ENCODE assay signal across 17 mouse cellular contexts in the genomic region with DNA sequence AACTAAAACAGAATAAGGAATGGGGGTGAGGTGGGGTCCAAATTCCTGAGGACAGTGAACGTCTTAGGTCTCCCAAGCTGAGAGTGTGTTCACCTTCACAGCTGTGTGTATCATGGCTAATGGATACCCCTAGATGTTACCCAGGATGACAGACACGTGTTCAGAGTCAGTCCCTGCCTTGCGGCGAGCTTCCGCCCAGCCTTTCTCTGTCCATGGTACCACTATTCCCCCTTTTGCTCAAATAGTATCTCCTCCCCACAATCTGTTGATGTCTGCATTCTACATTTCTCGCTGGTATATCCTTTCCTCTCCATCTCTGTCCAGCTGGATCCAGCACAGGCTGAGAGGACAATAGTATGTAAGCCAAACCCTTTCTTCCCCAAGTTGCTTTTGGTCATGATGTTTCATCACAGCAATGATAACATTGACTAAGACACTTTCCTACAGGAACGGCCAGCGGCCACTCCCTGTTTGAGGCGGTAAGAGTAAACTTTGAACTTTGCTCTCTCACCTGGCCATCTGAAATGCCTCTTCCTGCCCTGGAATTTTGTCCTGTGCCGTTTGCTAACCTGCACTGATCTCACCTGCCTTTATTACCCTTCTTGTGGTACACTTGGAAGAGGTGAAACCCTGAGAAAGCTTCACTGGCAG. TPM values are rescaled to one million over a fixed set of nuclear protein-coding genes. Genes with fewer than 3 reads are reported as not detected.
DNase-seq lines count a peak whose midpoint lies in the region; ATAC-seq and TF ChIP-seq lines count a peak whose summit lies in the region.
"Had no signal": no experiment of that assay in that cellular context is flagged by ENCODE, and none has a peak within 500 bp of the region (broad histone marks: within the 10 kb centered on the region; RNA-seq: fewer than 3 reads in every experiment).

No protein-coding gene starts in this region.

- H3K4me3 ChIP-seq in kidney, postnatal 0 days (replicated peaks; ENCODE audit: low read depth, low read length), result no peak overlapping the region
- no peak overlapping the region for H3K4me3 ChIP-seq in ES-E14 (ENCODE audit: insufficient read depth in 1 of 2, low read depth in 1 of 2, low read length in 2 of 2, poor library complexity in 1 of 2, severe bottlenecking in 1 of 2)
- H3K4me3 ChIP-seq in limb, embryonic 11.5 days (ENCODE audit: low read depth, low read length), result no peak overlapping the region
- H3K4me3 ChIP-seq in midbrain, embryonic 10.5 days, result no peak overlapping the region
- H3K4me3 ChIP-seq: heart, adult 2 months had no signal

- in situ Hi-C loops in ES-E14 (cut with MboI; ENCODE audit: low sequenced_read_pairs in 2 of 2, unreplicated experiment in 2 of 2), result no loop called here

- no peak overlapping the region for H3K27ac ChIP-seq in kidney, postnatal 0 days
- no peak overlapping the region for H3K27ac ChIP-seq in ES-E14 (ENCODE audit: insufficient read depth, low read depth, low read length, poor library complexity, severe bottlenecking)
- no peak overlapping the region for H3K27ac ChIP-seq in limb, embryonic 11.5 days (replicated peaks; ENCODE audit: low read depth, low read length)
- no peak overlapping the region for H3K27ac ChIP-seq in midbrain, embryonic 10.5 days (replicated peaks)
- H3K27ac ChIP-seq: gastrocnemius, adult 2 months; heart, adult 2 months; left cerebral cortex, adult 2 months; limb, embryonic 15.5 days; macrophage had no signal

- DNase-seq in kidney, postnatal 0 days (ENCODE audit: low spot score), result peak; percentile 74
- DNase-seq in kidney, adult 18-20 months, result no peak
- DNase-seq in ES-E14 (ENCODE audit: low read depth, low spot score), result no peak
- DNase-seq in embryo, embryonic 10.5 days (ENCODE audit: low spot score), result peak; percentile 57
- DNase-seq in limb, embryonic 11.5 days (ENCODE audit: low spot score), result peak; percentile 43
- DNase-seq in midbrain, embryonic 10.5 days (ENCODE audit: low spot score), result no peak
- DNase-seq in spleen, postnatal 36 days (ENCODE audit: low spot score in 2 of 2), result no peak
- no peak for DNase-seq in adrenal gland, adult 18-20 months (ENCODE audit: low spot score in 2 of 2)
- DNase-seq: adrenal gland, adult 8-10 months; cerebellum, adult 9-11 months; gastrocnemius, adult 2 months; heart, adult 2 months; heart, postnatal 36 days; right cerebral cortex, postnatal 25 days had no signal

- no peak for ATAC-seq in kidney, postnatal 0 days (replicated peaks; ENCODE audit: low FRiP score, low read depth)
- ATAC-seq in limb, embryonic 11.5 days (ENCODE audit: insufficient number of reproducible peaks, low FRiP score, low TSS enrichment, low read depth), result no peak

- TF ChIP-seq CTCF in kidney, postnatal 0 days (IDR thresholded peaks at IDR 0.05; ENCODE audit: low read depth), result no peak

- no peak overlapping the region for H3K4me2 ChIP-seq in kidney, postnatal 0 days (ENCODE audit: low read length)
- H3K4me2 ChIP-seq in limb, embryonic 11.5 days (ENCODE audit: low read depth, severe bottlenecking), result no peak overlapping the region

- peaks cover 10% of the 10 kb centered on the region for H3K4me1 ChIP-seq in kidney, postnatal 0 days (replicated peaks; ENCODE audit: insufficient read depth, low read length)
- H3K4me1 ChIP-seq in ES-E14 (ENCODE audit: control insufficient read depth in 2 of 2, insufficient read depth in 2 of 2, low read length in 2 of 2, poor library complexity in 1 of 2), result no peaks in the 10 kb centered on the region; a peak in 1 of 4 replicates
- peaks cover 11% of the 10 kb centered on the region for H3K4me1 ChIP-seq in limb, embryonic 11.5 days (ENCODE audit: control insufficient read depth, insufficient read depth, low read length)
- H3K4me1 ChIP-seq in midbrain, embryonic 10.5 days, result peaks cover 17% of the 10 kb centered on the region

- no peaks in the 10 kb centered on the region for H3K36me3 ChIP-seq in kidney, postnatal 0 days (ENCODE audit: insufficient read depth, low read length)
- no peaks in the 10 kb centered on the region for H3K36me3 ChIP-seq in ES-E14 (ENCODE audit: control insufficient read depth, insufficient read depth, low read length, poor library complexity, severe bottlenecking)
- no peaks in the 10 kb centered on the region for H3K36me3 ChIP-seq in limb, embryonic 11.5 days (ENCODE audit: control insufficient read depth, insufficient read depth, low read length)
- no peaks in the 10 kb centered on the region for H3K36me3 ChIP-seq in midbrain, embryonic 10.5 days
- H3K36me3 ChIP-seq: limb, embryonic 15.5 days had no signal

- no peak overlapping the region for H3K9ac ChIP-seq in kidney, postnatal 0 days (ENCODE audit: low read depth, low read length)
- H3K9ac ChIP-seq in ES-E14 (ENCODE audit: insufficient read depth, low read depth, low read length, poor library complexity, severe bottlenecking), result no peak overlapping the region
- no peak overlapping the region for H3K9ac ChIP-seq in limb, embryonic 11.5 days (ENCODE audit: low read length)
- H3K9ac ChIP-seq: limb, embryonic 15.5 days had no signal

- H3K9me3 ChIP-seq in kidney, postnatal 0 days (replicated peaks; ENCODE audit: low read length), result no peaks in the 10 kb centered on the region
- H3K9me3 ChIP-seq in ES-E14 (ENCODE audit: control insufficient read depth, insufficient read depth, low read depth, low read length), result no peaks in the 10 kb centered on the region
- no peaks in the 10 kb centered on the region for H3K9me3 ChIP-seq in limb, embryonic 11.5 days (ENCODE audit: control insufficient read depth, low read length)
- no peaks in the 10 kb centered on the region for H3K9me3 ChIP-seq in midbrain, embryonic 10.5 days (replicated peaks)
- H3K9me3 ChIP-seq: limb, embryonic 15.5 days had no signal

- peaks cover 33% of the 10 kb centered on the region for H3K27me3 ChIP-seq in kidney, postnatal 0 days (ENCODE audit: insufficient read depth, low read length)
- peaks cover 47% of the 10 kb centered on the region for H3K27me3 ChIP-seq in limb, embryonic 11.5 days (ENCODE audit: control insufficient read depth, insufficient read depth, low read length)
- peaks cover 71% of the 10 kb centered on the region for H3K27me3 ChIP-seq in midbrain, embryonic 10.5 days (ENCODE audit: low read depth, poor library complexity, severe bottlenecking)

- 38% methylated on average over 10 of the region's 10 CpGs for WGBS in kidney, postnatal 0 days
- 41% methylated on average over 10 of the region's 10 CpGs for WGBS in limb, embryonic 11.5 days
- 44% methylated on average over 10 of the region's 10 CpGs for WGBS in midbrain, embryonic 10.5 days

TF ChIP-seq in ES-E14, 5 proteins besides CTCF, POLR2A, EP300 and RAD21:
- TF ChIP-seq ZC3H11A (IDR thresholded peaks at IDR 0.05; ENCODE audit: borderline replicate concordance, low read depth, low read length) (no peak), ZNF384 (IDR thresholded peaks at IDR 0.05; ENCODE audit: low read depth, low read length) (no peak), MAFK (IDR thresholded peaks at IDR 0.05; ENCODE audit: insufficient read depth, low read depth, low read length) (0 out of 2 replicates have a peak, but pooled peaks have one; percentile 16)
TF ChIP-seq in ES-E14: peak in this region for 1.

RNA-seq across cellular contexts. Expression of gene B3gnt6, which starts 4.0 kb away (rescaled TPM):
- 0.13 and 0.20 TPM in 2 replicates for polyA plus RNA-seq in kidney, postnatal 0 days (2015; fragmentation: Nextera tagmentation; extraction: Ambion mirVana)
- total RNA-seq in ES-E14 (2012; rRNA removed), result 0.09 and 0.11 TPM in 2 replicates
- not detected in 2 replicates for polyA plus RNA-seq in limb, embryonic 11.5 days (2014; fragmentation: Nextera tagmentation; extraction: Ambion mirVana)
- 0.06 TPM in 1 of 2 replicates, not detected in the other for polyA plus RNA-seq in midbrain, embryonic 10.5 days (2016; fragmentation: Nextera tagmentation; extraction: Ambion mirVana)
- 1 to 10 TPM in 1 of 2 experiments, not detected in 1; 2.8 TPM for total RNA-seq in adrenal gland, adult 18-20 months (2021)
- total RNA-seq: gastrocnemius, adult 2 months; heart, adult 2 months; heart, postnatal 36 days had no signal
- polyA plus RNA-seq: limb, embryonic 15.5 days; macrophage had no signal

RNA-seq across cellular contexts. Expression of gene Capn5, which starts 17.2 kb away (rescaled TPM):
- polyA plus RNA-seq in kidney, postnatal 0 days (2015; fragmentation: Nextera tagmentation; extraction: Ambion mirVana), result 12.9 and 13.0 TPM in 2 replicates
- 5.0 and 10.0 TPM in 2 replicates for total RNA-seq in ES-E14 (2012; rRNA removed)
- polyA plus RNA-seq in limb, embryonic 11.5 days (2014; fragmentation: Nextera tagmentation; extraction: Ambion mirVana), result 2.5 and 2.7 TPM in 2 replicates
- polyA plus RNA-seq in midbrain, embryonic 10.5 days (2016; fragmentation: Nextera tagmentation; extraction: Ambion mirVana), result 6.4 and 7.0 TPM in 2 replicates
- total RNA-seq in adrenal gland, adult 18-20 months (2021), result 1 to 10 TPM; 4.2 to 4.6 TPM

RNA-seq across cellular contexts. Expression of gene Omp, which starts 50.0 kb away (rescaled TPM):
- 0.38 and 0.50 TPM in 2 replicates for polyA plus RNA-seq in kidney, postnatal 0 days (2015; fragmentation: Nextera tagmentation; extraction: Ambion mirVana)
- 1.4 and 2.4 TPM in 2 replicates for total RNA-seq in ES-E14 (2012; rRNA removed)
- 0.14 and 0.20 TPM in 2 replicates for polyA plus RNA-seq in limb, embryonic 11.5 days (2014; fragmentation: Nextera tagmentation; extraction: Ambion mirVana)
- 0.10 TPM in 2 replicates for polyA plus RNA-seq in midbrain, embryonic 10.5 days (2016; fragmentation: Nextera tagmentation; extraction: Ambion mirVana)
- total RNA-seq in adrenal gland, adult 18-20 months (2021), result 1 to 10 TPM in 1 of 2 experiments, not detected in 1; 4.4 TPM
- polyA plus RNA-seq: macrophage had no signal

Comparison
In these comparisons a context has a peak if more than half of its experiments do, and no peak if none do; other contexts are left out.
1. DNase-seq: peak in kidney, postnatal 0 days (single experiment), embryo, embryonic 10.5 days (single experiment) and limb, embryonic 11.5 days (single experiment); none in kidney, adult 18-20 months (single experiment), ES-E14 (single experiment), midbrain, embryonic 10.5 days (single experiment), spleen, postnatal 36 days (0 of 2) and adrenal gland, adult 18-20 months (0 of 2).